Mouse (Mus musculus) common myeloid progenitor, adult 5-6 weeks (primary cell): ENCODE results near the gene Ptcd2. TPM values are rescaled to one million over a fixed set of nuclear protein-coding genes. Genes with fewer than 3 reads are reported as not detected.

ENCODE experiments used
- total RNA-seq: library from RNA; stranded (forward); fragments of 200-1000, 187-1606 nt; gene quantifications from 2 replicates; pipeline ENCODE4 v1.2.3, GENCODE M21; 2017

Gene Ptcd2
- total RNA-seq, 1 experiment from 2014 or later: 64.4 TPM

Other genes starting within 250 kb of the Ptcd2 start
- 0.34 and 0.50 TPM in 2 replicates for gene Zfp366, start 159.9 kb downstream of the Ptcd2 start, total RNA-seq
- gene Mrps27, start 81 bp upstream of the Ptcd2 start, total RNA-seq: 28.6 and 35.0 TPM in 2 replicates
- gene Map1b, start 171.8 kb upstream of the Ptcd2 start, total RNA-seq: not detected in 2 replicates